Mouse (Mus musculus) midbrain, embryonic 11.5 days (tissue): Measurements from ENCODE around the gene AI854703. TPM values are rescaled to one million over a fixed set of nuclear protein-coding genes. Genes with fewer than 3 reads are reported as not detected.

Experiments used
- ATAC-seq: fragments of 200-750 bp; cut with Nextera tagmentation; 2 replicates; pipeline ENCODE4 v1.8.0; 2017; ENCODE audit warnings: moderate TSS enrichment, moderate library complexity; ENCODE audit not compliant: low FRiP score
- DNase-seq: peaks from one replicate; pipeline ENCODE4 v3.0.0; 2015; ENCODE audit warnings: low spot score; ENCODE audit errors: missing footprints
- H3K27ac ChIP-seq: fragments of 300-500 bp; sonication (generic); 2 replicates; pipeline ENCODE4 v1.5.1; 2014; ENCODE audit warnings: low read depth, low read length
- H3K27me3 ChIP-seq: fragments of 300-500 bp; sonication (generic); 2 replicates; pipeline ENCODE4 v1.6.1; 2014; ENCODE audit warnings: mild to moderate bottlenecking, low read length, moderate library complexity, mixed read lengths; ENCODE audit not compliant: control insufficient read depth, insufficient read depth
- H3K36me3 ChIP-seq: fragments of 300-500 bp; sonication (generic); 2 replicates; pipeline ENCODE4 v1.6.1; 2014; ENCODE audit warnings: mild to moderate bottlenecking, low read length, moderate library complexity, mixed read lengths; ENCODE audit not compliant: control insufficient read depth, insufficient read depth
- H3K4me1 ChIP-seq: fragments of 300-500 bp; sonication (generic); 2 replicates; pipeline ENCODE4 v1.6.1; 2014; ENCODE audit warnings: low read length; ENCODE audit not compliant: control insufficient read depth, insufficient read depth
- H3K4me2 ChIP-seq: fragments of 300-500 bp; sonication (generic); 2 replicates; pipeline ENCODE4 v1.6.1; 2014; ENCODE audit warnings: mild to moderate bottlenecking, moderate library complexity
- H3K4me3 ChIP-seq: fragments of 300-500 bp; sonication (generic); 2 replicates; pipeline ENCODE4 v1.5.1; 2014; ENCODE audit warnings: low read depth, low read length
- H3K9ac ChIP-seq: fragments of 300-500 bp; sonication (generic); 2 replicates; pipeline ENCODE4 v1.6.1; 2014; ENCODE audit warnings: low read length
- H3K9me3 ChIP-seq: fragments of 300-500 bp; sonication (generic); 2 replicates; pipeline ENCODE4 v1.6.1; 2016; ENCODE audit warnings: low read length; ENCODE audit not compliant: control insufficient read depth
- WGBS: fragments of 180-500 bp; shearing (Covaris S2); extraction: QIAGEN DNeasy Blood & Tissue Kit; methylation state at CpG from one replicate; pipeline ENCODE4 v1.1.7; 2014; 5-methylcytosine and 5-hydroxymethylcytosine counted together
- polyA plus RNA-seq: library from polyadenylated mRNA; unstranded; fragments of >200 nt; fragmentation: Nextera tagmentation; extraction: Ambion mirVana; gene quantifications from 2 replicates; pipeline ENCODE4 v1.2.1, GENCODE M21; 2014

Gene AI854703
- polyA plus RNA-seq, 1 experiment from 2014 or later: 0.82 TPM

DNA sequence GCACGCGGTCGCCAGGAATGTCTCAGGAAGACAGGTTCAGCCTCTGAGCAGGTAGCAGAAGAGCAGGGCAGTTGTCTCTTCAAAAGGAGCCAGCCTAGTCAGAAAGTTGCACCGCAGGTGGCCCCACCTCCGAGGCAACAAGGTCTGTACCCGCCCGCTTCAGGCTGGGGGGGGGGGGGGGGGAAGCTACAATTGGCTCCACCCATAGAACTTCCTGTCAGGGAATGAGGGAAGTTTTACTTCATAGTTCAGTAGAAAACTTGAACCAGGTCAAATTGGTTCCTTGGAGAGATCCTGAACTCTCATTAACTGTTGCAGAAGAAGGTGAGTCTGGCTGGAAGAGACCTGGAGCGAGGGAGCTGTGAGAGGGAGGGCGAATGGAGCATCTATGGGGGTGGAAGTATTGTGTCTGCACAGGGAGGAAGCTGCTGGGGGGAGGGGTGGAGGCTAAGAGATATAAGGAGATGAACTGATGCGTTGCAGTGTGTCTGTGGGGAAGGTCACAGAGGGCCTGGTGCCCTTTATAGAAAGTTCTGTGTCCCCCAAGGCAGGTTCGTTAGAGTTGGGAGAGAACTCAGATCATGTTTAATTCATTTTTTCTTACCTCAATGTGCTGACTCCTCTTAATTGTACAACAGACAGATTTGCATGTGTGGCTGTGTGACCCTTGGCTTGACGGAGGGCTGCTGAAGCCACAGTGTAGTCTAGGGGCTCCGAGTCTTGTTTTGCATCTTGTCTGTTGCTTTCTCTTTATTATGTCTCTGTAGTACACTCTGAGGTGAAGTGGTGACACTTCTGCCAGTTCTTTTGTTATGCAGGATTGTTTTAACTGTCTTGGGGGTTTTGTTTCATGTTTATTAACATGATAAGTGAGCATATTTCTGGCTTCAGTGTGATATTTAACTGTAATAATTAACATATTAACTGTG is 49.6 kb downstream of the AI854703 start, which contains the start of gene Gimap9:
Gene Gimap9 (plus strand): TSS at position 199 of the 929 bp plus-strand sequence.
- Histone ChIP-seq H3K9ac (peak within 1 kb of the TSS; percentile 20; the same call in 1 of the 2 replicates), H3K4me1 (no peaks in the 10 kb centered on the region), H3K4me2 (peak within 1 kb of the TSS; percentile 13), H3K9me3 (no peaks in the 10 kb centered on the region), H3K27me3 (no peaks in the 10 kb centered on the region), H3K27ac (no peak within 1 kb of the TSS), H3K36me3 (no peaks in the 10 kb centered on the region), H3K4me3 (no peak within 1 kb of the TSS)
- WGBS: 21% methylated on average over 13 of the region's 13 CpGs
- DNase-seq (peak; percentile 86), ATAC-seq (no peak)

DNA sequence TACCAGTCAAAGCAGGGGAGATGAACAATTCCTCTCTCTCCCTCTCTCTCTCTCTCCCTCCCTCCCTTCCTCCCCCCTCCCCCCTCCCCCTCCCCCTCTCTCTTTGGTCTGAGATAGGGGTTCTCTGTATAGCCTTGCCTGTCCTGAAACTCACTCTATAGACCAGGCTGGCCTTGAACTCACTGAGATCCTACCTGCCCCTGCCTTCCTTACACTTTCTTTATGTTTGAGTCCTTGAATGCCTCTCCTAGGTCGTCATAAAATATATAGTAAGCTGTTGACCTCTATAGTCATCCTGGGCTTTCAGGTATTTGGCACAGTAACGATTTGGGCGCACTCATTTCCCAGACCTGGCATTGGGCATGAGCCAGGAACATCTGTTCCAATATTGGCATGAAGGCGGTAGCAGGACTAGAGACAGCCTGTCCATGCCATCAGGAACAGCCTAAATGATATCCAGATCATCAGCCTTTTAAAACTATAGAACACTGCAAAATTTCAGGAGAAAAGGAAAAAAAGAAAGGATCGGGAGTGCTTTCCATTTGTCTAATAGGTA is 50.4 kb downstream of the AI854703 start:
- Histone ChIP-seq H3K4me2 (no peak overlapping the region), H3K9me3 (no peaks in the 10 kb centered on the region), H3K4me1 (no peaks in the 10 kb centered on the region), H3K9ac (no peak overlapping the region), H3K27ac (no peak overlapping the region), H3K36me3 (no peaks in the 10 kb centered on the region), H3K4me3 (no peak overlapping the region), H3K27me3 (no peaks in the 10 kb centered on the region)
- WGBS: 83% methylated on average over 5 of the region's 5 CpGs
- ATAC-seq (no peak), DNase-seq (no peak)

- no peak overlapping the region for H3K4me2 ChIP-seq
- H3K4me3 ChIP-seq: no peak overlapping the region
- DNase-seq (no peak), ATAC-seq (no peak)
- no peak overlapping the region for H3K9ac ChIP-seq
- no peak overlapping the region for H3K27ac ChIP-seq
- H3K27me3 ChIP-seq: no peaks in the 10 kb centered on the region
- no peaks in the 10 kb centered on the region for H3K9me3 ChIP-seq
- H3K4me1 ChIP-seq: no peaks in the 10 kb centered on the region
- no peaks in the 10 kb centered on the region for H3K36me3 ChIP-seq
- WGBS: 94% methylated on average over 17 of the region's 17 CpGs
Observed at GRCm38 (mm10) chr6:48677492-48678345, 51.2 kb downstream of the AI854703 start.

- Histone ChIP-seq H3K27me3 (no peaks in the 10 kb centered on the region), H3K4me1 (no peaks in the 10 kb centered on the region), H3K9ac (no peak overlapping the region), H3K36me3 (no peaks in the 10 kb centered on the region), H3K4me3 (no peak overlapping the region), H3K4me2 (no peak overlapping the region), H3K9me3 (no peaks in the 10 kb centered on the region), H3K27ac (no peak overlapping the region)
- 85% methylated on average over 4 of the region's 4 CpGs for WGBS
- DNase-seq (no peak), ATAC-seq (no peak)
Observed at GRCm38 (mm10) chr6:48678391-48678790, 51.8 kb downstream of the AI854703 start.

GRCm38 (mm10) chr6:48679701-48680100 is 53.1 kb downstream of the AI854703 start:
- no peak for DNase-seq
- WGBS: 84% methylated on average over 6 of the region's 6 CpGs
- Histone ChIP-seq H3K4me3 (no peak overlapping the region), H3K4me1 (no peaks in the 10 kb centered on the region), H3K9me3 (no peaks in the 10 kb centered on the region), H3K27ac (no peak overlapping the region), H3K36me3 (no peaks in the 10 kb centered on the region), H3K4me2 (no peak overlapping the region), H3K27me3 (no peaks in the 10 kb centered on the region), H3K9ac (no peak overlapping the region)
- ATAC-seq: no peak

- ATAC-seq (no peak), DNase-seq (no peak)
- 80% methylated on average over 5 of the region's 5 CpGs for WGBS
- H3K4me1 ChIP-seq: no peaks in the 10 kb centered on the region
- no peaks in the 10 kb centered on the region for H3K27me3 ChIP-seq
- no peaks in the 10 kb centered on the region for H3K36me3 ChIP-seq
- no peak overlapping the region for H3K9ac ChIP-seq
- H3K27ac ChIP-seq: no peak overlapping the region
- H3K4me3 ChIP-seq: no peak overlapping the region
- H3K9me3 ChIP-seq: no peaks in the 10 kb centered on the region
- no peak overlapping the region for H3K4me2 ChIP-seq
Observed at GRCm38 (mm10) chr6:48680421-48680820, 53.9 kb downstream of the AI854703 start.

- ATAC-seq: no peak
- H3K27me3 ChIP-seq: no peaks in the 10 kb centered on the region
- H3K9ac ChIP-seq: no peak overlapping the region
- H3K27ac ChIP-seq: no peak overlapping the region
- WGBS: 78% methylated on average over 3 of the region's 3 CpGs
- no peaks in the 10 kb centered on the region for H3K4me1 ChIP-seq
- no peak overlapping the region for H3K4me2 ChIP-seq
- no peak for DNase-seq
- H3K9me3 ChIP-seq: no peaks in the 10 kb centered on the region
- no peak overlapping the region for H3K4me3 ChIP-seq
- H3K36me3 ChIP-seq: no peaks in the 10 kb centered on the region
Observed at GRCm38 (mm10) chr6:48681472-48682090, 55.0 kb downstream of the AI854703 start.

DNA sequence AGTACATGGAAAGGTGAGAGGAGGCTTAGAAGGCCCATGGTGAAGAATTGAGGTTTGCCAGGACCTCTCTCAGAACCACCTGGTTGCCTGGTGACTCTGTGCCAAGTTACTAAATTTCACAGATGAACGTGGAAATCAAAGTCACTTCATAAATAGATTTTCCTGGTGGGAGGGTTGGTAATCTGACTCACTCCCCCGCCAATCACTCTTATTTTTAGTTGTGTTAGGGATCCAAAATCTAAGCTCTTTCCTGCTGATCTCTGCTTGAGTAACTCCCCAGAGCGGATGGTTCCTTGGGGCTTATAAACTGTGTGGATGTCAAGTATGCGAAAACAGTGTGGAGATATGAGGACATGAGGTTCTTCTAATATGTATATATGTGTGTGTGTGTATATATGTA is 55.7 kb downstream of the AI854703 start:
- DNase-seq: no peak
- Histone ChIP-seq H3K27me3 (no peaks in the 10 kb centered on the region), H3K4me1 (no peaks in the 10 kb centered on the region), H3K9me3 (no peaks in the 10 kb centered on the region), H3K27ac (no peak overlapping the region), H3K9ac (no peak overlapping the region), H3K4me3 (no peak overlapping the region), H3K36me3 (no peaks in the 10 kb centered on the region), H3K4me2 (no peak overlapping the region)
- WGBS: 86% methylated on average over 4 of the region's 4 CpGs
- ATAC-seq: no peak
